Mouse (Mus musculus): ENCODE results near the gene Pam16. TPM values are rescaled to one million over a fixed set of nuclear protein-coding genes. Genes with fewer than 3 reads are reported as not detected.

The Pam16 gene
- polyA plus RNA-seq (2015; fragmentation: Nextera tagmentation; extraction: Ambion mirVana): 139 and 150 TPM in 2 replicates

- H3K9ac ChIP-seq (ENCODE audit: low read depth, low read length): peak within 1 kb of the TSS; percentile 88
- H3K9me3 ChIP-seq (ENCODE audit: control insufficient read depth, low read length): no peaks in the 10 kb centered on the region
- 0 out of 2 replicates have a peak, but pooled peaks cover 3% of the 10 kb centered on the region for H3K36me3 ChIP-seq (ENCODE audit: control insufficient read depth, insufficient read depth, low read length)
- peak; percentile 92 for ATAC-seq
- H3K4me3 ChIP-seq (ENCODE audit: low read length): peak within 1 kb of the TSS; percentile 76
- under 1% methylated on average over 56 of the region's 56 CpGs for WGBS
- peak within 1 kb of the TSS; percentile 89 for H3K27ac ChIP-seq (ENCODE audit: low read depth, low read length)
- H3K4me2 ChIP-seq (ENCODE audit: low read length): peak within 1 kb of the TSS; percentile 64
- H3K4me1 ChIP-seq (ENCODE audit: control insufficient read depth, insufficient read depth, low read depth, low read length): peaks cover 11% of the 10 kb centered on the region
- no peaks in the 10 kb centered on the region for H3K27me3 ChIP-seq (replicated peaks; ENCODE audit: control insufficient read depth, insufficient read depth, low read length)
These were observed at the start of gene Pam16 for GRCm38 (mm10) chr16:4624481-4625110. Gene Pam16, minus strand, starts transcription at chr16:4624988.

DNA sequence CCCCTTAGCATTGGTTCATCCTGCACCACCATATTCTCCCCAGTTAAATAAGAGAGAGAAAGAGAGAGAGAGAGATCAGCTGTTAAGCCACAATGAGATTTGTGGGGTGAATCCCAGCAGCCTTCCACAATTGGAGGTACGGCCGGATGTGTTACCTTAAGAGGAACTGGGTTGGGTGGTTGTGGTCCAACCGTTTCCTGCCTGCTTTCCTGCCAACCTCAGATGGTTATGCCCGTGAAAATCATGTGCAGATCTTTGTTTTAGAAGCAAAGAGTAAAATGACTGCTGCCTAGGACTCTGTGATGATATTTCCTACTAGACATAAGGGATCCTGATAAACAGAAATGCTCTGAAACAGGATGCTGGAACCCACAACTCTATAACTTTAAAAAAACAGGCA, 49.3 kb upstream of the Pam16 start:
- Histone ChIP-seq H3K27me3 (replicated peaks; ENCODE audit: control insufficient read depth, insufficient read depth, low read length) (no peaks in the 10 kb centered on the region), H3K4me1 (ENCODE audit: control insufficient read depth, insufficient read depth, low read depth, low read length) (peaks cover 9% of the 10 kb centered on the region), H3K27ac (ENCODE audit: low read depth, low read length) (no peak overlapping the region), H3K36me3 (ENCODE audit: control insufficient read depth, insufficient read depth, low read length) (0 out of 2 replicates have a peak, but pooled peaks cover 2% of the 10 kb centered on the region), H3K9ac (ENCODE audit: low read depth, low read length) (no peak overlapping the region), H3K9me3 (ENCODE audit: control insufficient read depth, low read length) (no peaks in the 10 kb centered on the region), H3K4me2 (ENCODE audit: low read length) (no peak overlapping the region), H3K4me3 (ENCODE audit: low read length) (no peak overlapping the region)
- ATAC-seq: no peak
- 85% methylated on average over 4 of the region's 4 CpGs for WGBS

DNA sequence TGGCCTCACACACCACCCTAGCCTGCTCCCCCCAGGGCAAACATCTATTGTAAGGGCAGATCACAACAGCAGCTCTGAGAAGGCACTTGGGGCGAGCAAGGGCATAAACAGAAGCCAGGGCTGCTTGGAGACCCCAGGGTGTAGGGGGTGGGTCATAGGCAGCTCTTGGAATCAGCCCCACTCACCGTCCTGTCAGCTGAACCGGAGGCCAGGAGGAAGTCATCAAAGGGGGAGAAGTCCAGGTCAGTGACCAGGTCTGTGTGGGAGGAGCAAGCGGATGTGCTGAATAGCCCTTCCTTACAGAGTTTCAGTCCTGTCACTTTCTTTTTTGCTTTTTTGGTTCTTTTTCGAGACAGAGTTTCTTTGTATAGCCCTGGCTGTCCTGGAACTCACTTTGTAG, 45.5 kb upstream of the Pam16 start:
- Histone ChIP-seq H3K9me3 (ENCODE audit: control insufficient read depth, low read length) (no peaks in the 10 kb centered on the region), H3K4me2 (ENCODE audit: low read length) (no peak overlapping the region), H3K27ac (ENCODE audit: low read depth, low read length) (no peak overlapping the region), H3K4me1 (ENCODE audit: control insufficient read depth, insufficient read depth, low read depth, low read length) (no peaks in the 10 kb centered on the region), H3K27me3 (replicated peaks; ENCODE audit: control insufficient read depth, insufficient read depth, low read length) (no peaks in the 10 kb centered on the region), H3K4me3 (ENCODE audit: low read length) (no peak overlapping the region), H3K9ac (ENCODE audit: low read depth, low read length) (no peak overlapping the region), H3K36me3 (ENCODE audit: control insufficient read depth, insufficient read depth, low read length) (peaks cover 13% of the 10 kb centered on the region; the same call in 1 of the 2 replicates)
- ATAC-seq: no peak
- 87% methylated on average over 5 of the region's 5 CpGs for WGBS

GRCm38 (mm10) chr16:4667190-4667808, 42.5 kb upstream of the Pam16 start:
- ATAC-seq: peak; percentile 93
- no peaks in the 10 kb centered on the region for H3K9me3 ChIP-seq (ENCODE audit: control insufficient read depth, low read length)
- no peak overlapping the region for H3K4me2 ChIP-seq (ENCODE audit: low read length)
- H3K4me1 ChIP-seq (ENCODE audit: control insufficient read depth, insufficient read depth, low read depth, low read length): no peaks in the 10 kb centered on the region
- no peak overlapping the region for H3K27ac ChIP-seq (ENCODE audit: low read depth, low read length)
- no peak overlapping the region for H3K9ac ChIP-seq (ENCODE audit: low read depth, low read length)
- H3K27me3 ChIP-seq (replicated peaks; ENCODE audit: control insufficient read depth, insufficient read depth, low read length): no peaks in the 10 kb centered on the region
- peaks cover 10% of the 10 kb centered on the region; the same call in 1 of the 2 replicates for H3K36me3 ChIP-seq (ENCODE audit: control insufficient read depth, insufficient read depth, low read length)
- H3K4me3 ChIP-seq (ENCODE audit: low read length): no peak overlapping the region
- 22% methylated on average over 3 of the region's 3 CpGs for WGBS

DNA sequence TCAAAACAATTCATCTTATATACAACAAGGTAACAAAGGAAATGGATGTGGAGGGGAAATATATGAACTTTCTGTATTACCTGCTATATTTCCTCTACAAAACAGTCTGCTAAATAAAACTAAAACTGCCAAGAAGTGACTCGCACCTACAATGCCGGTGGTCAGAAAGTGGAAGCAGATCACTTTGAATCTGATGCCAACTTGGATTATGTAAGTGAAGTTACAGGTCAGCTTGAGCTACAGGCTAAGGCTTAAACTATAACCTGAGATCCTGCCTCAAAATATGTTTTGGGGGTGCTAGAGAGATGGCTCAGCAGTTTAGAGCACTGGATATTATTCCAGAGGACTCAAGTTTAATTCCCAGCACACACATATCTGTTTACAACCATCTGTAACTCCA, 40.9 kb upstream of the Pam16 start:
- Histone ChIP-seq H3K27me3 (replicated peaks; ENCODE audit: control insufficient read depth, insufficient read depth, low read length) (no peaks in the 10 kb centered on the region), H3K9ac (ENCODE audit: low read depth, low read length) (no peak overlapping the region), H3K9me3 (ENCODE audit: control insufficient read depth, low read length) (no peaks in the 10 kb centered on the region), H3K4me2 (ENCODE audit: low read length) (no peak overlapping the region), H3K4me3 (ENCODE audit: low read length) (no peak overlapping the region), H3K4me1 (ENCODE audit: control insufficient read depth, insufficient read depth, low read depth, low read length) (no peaks in the 10 kb centered on the region), H3K27ac (ENCODE audit: low read depth, low read length) (no peak overlapping the region), H3K36me3 (ENCODE audit: control insufficient read depth, insufficient read depth, low read length) (peaks cover 17% of the 10 kb centered on the region)
- 92% methylated on average over 2 of the region's 2 CpGs for WGBS
- ATAC-seq: no peak

DNA sequence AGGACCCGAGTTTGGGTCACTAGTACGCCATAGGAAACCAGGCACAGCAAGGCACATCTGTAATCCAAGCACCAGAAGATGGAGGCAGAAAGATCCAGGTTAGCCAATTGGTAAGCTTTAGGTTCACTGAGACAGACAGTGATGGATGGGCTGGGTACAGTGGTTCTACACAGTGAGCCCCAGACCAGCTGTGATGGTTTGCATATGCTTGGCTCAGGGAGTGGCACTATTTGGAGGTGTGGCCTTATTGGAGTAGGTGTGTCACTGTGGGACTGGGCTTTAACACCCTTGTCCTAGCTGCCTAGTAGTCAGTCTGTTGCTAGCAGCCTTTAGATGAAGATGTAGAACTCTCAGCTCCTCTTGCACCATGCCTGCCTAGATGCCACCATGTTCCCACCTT, 39.0 kb upstream of the Pam16 start:
- no peaks in the 10 kb centered on the region for H3K27me3 ChIP-seq (replicated peaks; ENCODE audit: control insufficient read depth, insufficient read depth, low read length)
- no peak for ATAC-seq
- 83% methylated on average over 2 of the region's 2 CpGs for WGBS
- H3K27ac ChIP-seq (ENCODE audit: low read depth, low read length): no peak overlapping the region
- no peak overlapping the region for H3K4me3 ChIP-seq (ENCODE audit: low read length)
- no peaks in the 10 kb centered on the region for H3K9me3 ChIP-seq (ENCODE audit: control insufficient read depth, low read length)
- peaks cover 6% of the 10 kb centered on the region for H3K4me1 ChIP-seq (ENCODE audit: control insufficient read depth, insufficient read depth, low read depth, low read length)
- peaks cover 17% of the 10 kb centered on the region for H3K36me3 ChIP-seq (ENCODE audit: control insufficient read depth, insufficient read depth, low read length)
- H3K4me2 ChIP-seq (ENCODE audit: low read length): no peak overlapping the region
- no peak overlapping the region for H3K9ac ChIP-seq (ENCODE audit: low read depth, low read length)

GRCm38 (mm10) chr16:4661605-4662004, 36.8 kb upstream of the Pam16 start:
- Histone ChIP-seq H3K9ac (ENCODE audit: low read depth, low read length) (no peak overlapping the region), H3K36me3 (ENCODE audit: control insufficient read depth, insufficient read depth, low read length) (peaks cover 9% of the 10 kb centered on the region; the same call in 1 of the 2 replicates), H3K27ac (ENCODE audit: low read depth, low read length) (no peak overlapping the region), H3K9me3 (ENCODE audit: control insufficient read depth, low read length) (no peaks in the 10 kb centered on the region), H3K27me3 (replicated peaks; ENCODE audit: control insufficient read depth, insufficient read depth, low read length) (no peaks in the 10 kb centered on the region), H3K4me2 (ENCODE audit: low read length) (no peak overlapping the region), H3K4me1 (ENCODE audit: control insufficient read depth, insufficient read depth, low read depth, low read length) (peaks cover 8% of the 10 kb centered on the region), H3K4me3 (ENCODE audit: low read length) (no peak overlapping the region)
- 73% methylated on average over 2 of the region's 2 CpGs for WGBS
- ATAC-seq: no peak

GRCm38 (mm10) chr16:4659326-4659725, 34.5 kb upstream of the Pam16 start:
- ATAC-seq: no peak
- Histone ChIP-seq H3K4me3 (ENCODE audit: low read length) (no peak overlapping the region), H3K36me3 (ENCODE audit: control insufficient read depth, insufficient read depth, low read length) (peaks cover 7% of the 10 kb centered on the region; the same call in 1 of the 2 replicates), H3K27ac (ENCODE audit: low read depth, low read length) (no peak overlapping the region), H3K4me2 (ENCODE audit: low read length) (no peak overlapping the region), H3K27me3 (replicated peaks; ENCODE audit: control insufficient read depth, insufficient read depth, low read length) (no peaks in the 10 kb centered on the region), H3K4me1 (ENCODE audit: control insufficient read depth, insufficient read depth, low read depth, low read length) (peaks cover 8% of the 10 kb centered on the region), H3K9ac (ENCODE audit: low read depth, low read length) (no peak overlapping the region), H3K9me3 (ENCODE audit: control insufficient read depth, low read length) (no peaks in the 10 kb centered on the region)
- WGBS: 21% methylated on average over 2 of the region's 2 CpGs

- H3K27ac ChIP-seq (ENCODE audit: low read depth, low read length): 0 out of 2 replicates have a peak overlapping the region, but pooled peaks have one; percentile 34
- no peak overlapping the region for H3K9ac ChIP-seq (ENCODE audit: low read depth, low read length)
- H3K4me2 ChIP-seq (ENCODE audit: low read length): peak overlapping the region; percentile 10; the same call in 1 of the 2 replicates
- H3K9me3 ChIP-seq (ENCODE audit: control insufficient read depth, low read length): no peaks in the 10 kb centered on the region
- H3K27me3 ChIP-seq (replicated peaks; ENCODE audit: control insufficient read depth, insufficient read depth, low read length): no peaks in the 10 kb centered on the region
- peaks cover 8% of the 10 kb centered on the region for H3K4me1 ChIP-seq (ENCODE audit: control insufficient read depth, insufficient read depth, low read depth, low read length)
- ATAC-seq: peak; percentile 78
- 16% methylated on average over 11 of the region's 11 CpGs for WGBS
- H3K36me3 ChIP-seq (ENCODE audit: control insufficient read depth, insufficient read depth, low read length): peaks cover 7% of the 10 kb centered on the region; the same call in 1 of the 2 replicates
- no peak overlapping the region for H3K4me3 ChIP-seq (ENCODE audit: low read length)
These were observed 34.0 kb upstream of the Pam16 start for GRCm38 (mm10) chr16:4658781-4659245.

Measured in hindbrain, embryonic 16.5 days (tissue).